17 mouse cellular contexts compared by ENCODE assay signal in genomic region chr17:16101548-16101947, GRCm38 (mm10).
"Had no signal": no experiment of that assay in that cellular context is flagged by ENCODE, and none has a peak within 500 bp of the region (broad histone marks: within the 10 kb centered on the region; RNA-seq: fewer than 3 reads in every experiment).

No protein-coding gene starts in this region.

- H3K4me1 ChIP-seq: liver, embryonic 15.5 days; megakaryocyte, embryonic 14.5 days; midbrain, embryonic 12.5 days; neural tube, embryonic 12.5 days had no signal

- H3K4me2 ChIP-seq: liver, embryonic 15.5 days; midbrain, embryonic 12.5 days; neural tube, embryonic 12.5 days had no signal

- H3K4me3 ChIP-seq: liver, embryonic 15.5 days; megakaryocyte, embryonic 14.5 days; midbrain, embryonic 12.5 days; neural tube, embryonic 12.5 days had no signal

- ATAC-seq: liver, postnatal 0 days had no signal

- H3K9ac ChIP-seq: liver, embryonic 15.5 days; liver, postnatal 0 days; midbrain, embryonic 12.5 days; neural tube, embryonic 12.5 days had no signal

- H3K27ac ChIP-seq: liver, embryonic 15.5 days; macrophage; midbrain, embryonic 12.5 days; neural tube, embryonic 12.5 days had no signal

- H3K9me3 ChIP-seq: liver, embryonic 15.5 days; megakaryocyte, embryonic 14.5 days; midbrain, embryonic 12.5 days; neural tube, embryonic 12.5 days had no signal

- H3K27me3 ChIP-seq: liver, embryonic 15.5 days; megakaryocyte, embryonic 14.5 days; midbrain, embryonic 12.5 days; neural tube, embryonic 12.5 days had no signal

- DNase-seq: liver, postnatal 0 days; lung, adult 2 months; lung, postnatal 10 days; lung, postnatal 36 days; midbrain, embryonic 14.5 days; right cerebral cortex, adult 18-20 months; right cerebral cortex, postnatal 25 days; right cerebral cortex, postnatal 4 days; spleen, adult 18-20 months; thymus, adult 18-20 months; thymus, postnatal 14 days; thymus, postnatal 36 days had no signal

- H3K36me3 ChIP-seq: liver, embryonic 15.5 days; midbrain, embryonic 12.5 days; neural tube, embryonic 12.5 days had no signal
